Mouse (Mus musculus): ENCODE data around the gene Tril.

- TF ChIP-seq CTCF (IDR thresholded peaks at IDR 0.05; ENCODE audit: low read depth, low read length) (no peak), POLR2A (IDR thresholded peaks at IDR 0.05; ENCODE audit: borderline replicate concordance, low read depth, low read length) (no peak)
Observed at GRCm38 (mm10) chr6:53782880-53783539, 37.6 kb downstream of the Tril start.
